Mouse (Mus musculus) ES-E14 (cell line): Measurements from ENCODE around the gene Nup188.
A peak's percentile ranks its signal among the peaks of the same experiment; 100 is the strongest.

Experiments
- HCFC1 ChIP-seq: IDR thresholded peaks from 2 replicates; pipeline ENCODE4 v1.6.1; 2012; ENCODE audit warnings: low read length, inconsistent platforms, borderline replicate concordance; ENCODE audit not compliant: insufficient read depth
- ZNF384 ChIP-seq: IDR thresholded peaks from 2 replicates; pipeline ENCODE4 v1.6.1; 2012; ENCODE audit warnings: low read depth, low read length, inconsistent platforms

GRCm38 (mm10) chr2:30363773-30364650 is 77.8 kb downstream of the Nup188 start, which contains the start of gene Miga2:
- TF ChIP-seq ZNF384 (peak; percentile 98), HCFC1 (no peak)
